Mouse (Mus musculus) right cerebral cortex, postnatal 36 days (tissue): ENCODE measurements around the gene Prmt7.

Experiments used
- DNase-seq, 2 experiments: peaks; one replicate each; pipeline ENCODE4 v3.0.0; 2022; ENCODE audit warnings: low spot score in 2 of 2, mixed read lengths in 1 of 2

Prmt7 gene

GRCm38 (mm10) chr8:106288732-106289131 is 78.0 kb downstream of the Prmt7 start:
- no peak for DNase-seq

- DNase-seq = no peak
These were observed 78.7 kb downstream of the Prmt7 start for GRCm38 (mm10) chr8:106289464-106289863.

GRCm38 (mm10) chr8:106292484-106293396 is 82.0 kb downstream of the Prmt7 start:
- no peak for DNase-seq

DNA sequence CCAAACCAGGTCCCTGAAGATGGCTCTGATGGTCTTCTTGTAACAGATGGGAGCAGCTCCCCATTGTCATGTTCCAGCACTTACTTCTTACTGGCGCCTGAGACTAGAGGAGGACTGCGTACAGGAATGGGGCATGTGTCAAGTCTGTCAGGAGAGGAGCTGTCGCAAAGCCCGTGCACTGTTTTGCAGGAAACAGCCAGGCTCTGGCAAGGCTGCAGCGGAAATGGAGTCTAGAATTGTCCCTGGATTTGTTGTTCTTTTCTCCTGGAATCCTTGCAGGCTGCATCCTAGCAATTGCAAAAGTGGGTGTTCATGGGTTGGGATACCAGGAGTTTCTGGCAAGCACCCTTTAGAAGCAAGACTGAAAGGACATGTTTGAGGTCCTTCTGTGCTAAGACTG is 87.5 kb downstream of the Prmt7 start:
- no peak for DNase-seq

DNA sequence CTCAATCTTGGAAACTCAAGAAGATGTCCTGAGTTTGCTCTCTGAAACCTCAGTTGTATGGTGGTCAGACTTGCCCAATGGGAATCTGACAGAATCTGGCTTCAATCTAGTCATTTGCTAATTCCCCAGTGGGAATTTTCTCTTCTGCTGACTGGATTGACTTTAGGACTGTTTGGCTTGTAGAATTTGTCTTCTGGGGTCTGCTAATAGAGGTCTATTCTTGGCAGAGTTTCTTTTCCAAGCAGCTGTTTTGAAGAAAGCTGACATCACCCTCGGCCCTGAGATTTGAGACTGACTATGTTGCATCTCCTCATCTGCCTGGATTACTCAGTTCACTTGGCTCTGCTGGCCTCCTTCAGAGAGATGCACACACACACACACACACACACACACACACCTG is 88.1 kb downstream of the Prmt7 start:
- no peak for DNase-seq

DNA sequence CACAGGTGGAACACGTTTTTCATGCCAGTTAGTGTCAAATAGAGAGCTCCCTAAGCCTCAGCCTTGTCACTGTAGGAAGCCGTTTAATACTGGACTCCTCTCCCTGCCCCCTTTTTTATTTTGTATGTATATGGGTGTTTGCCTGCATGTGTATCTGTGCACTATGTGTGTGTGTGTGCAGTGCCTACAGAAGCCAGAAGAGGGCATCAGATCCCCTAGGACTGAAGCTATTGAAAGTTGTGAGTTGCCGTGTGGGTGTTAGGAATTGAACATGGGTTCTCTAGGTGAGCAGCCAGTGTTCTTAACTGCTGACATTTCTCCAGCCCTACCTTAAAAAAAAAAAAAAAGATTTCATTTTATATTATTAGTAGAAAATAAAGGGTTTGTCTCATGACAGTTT is 89.0 kb downstream of the Prmt7 start:
- no peak for DNase-seq

GRCm38 (mm10) chr8:106300739-106301715 is 90.3 kb downstream of the Prmt7 start:
- DNase-seq = peak; percentile 37 to 43
